Mouse (Mus musculus) neural tube, embryonic 14.5 days (tissue): Measurements from ENCODE around the gene Ryr2. TPM values are rescaled to one million over a fixed set of nuclear protein-coding genes. Genes with fewer than 3 reads are reported as not detected.

Experiments used
- ATAC-seq: fragments of 200-750 bp; cut with Nextera tagmentation; 2 replicates; pipeline ENCODE4 v1.8.0; 2017; ENCODE audit warnings: low read depth, mild to moderate bottlenecking, moderate TSS enrichment, moderate library complexity
- H3K27ac ChIP-seq: fragments of 300-500 bp; sonication (generic); 2 replicates; pipeline ENCODE4 v1.5.1; 2014; ENCODE audit warnings: low read depth, mild to moderate bottlenecking, control low read depth, low read length, moderate library complexity, mixed read lengths
- H3K27me3 ChIP-seq: fragments of 300-500 bp; sonication (generic); 2 replicates; pipeline ENCODE4 v1.6.1; 2014; ENCODE audit warnings: low read length; ENCODE audit not compliant: control insufficient read depth, insufficient read depth
- H3K36me3 ChIP-seq: fragments of 300-500 bp; sonication (generic); 2 replicates; pipeline ENCODE4 v1.6.1; 2014; ENCODE audit warnings: low read length, mixed read lengths; ENCODE audit not compliant: control insufficient read depth, insufficient read depth
- H3K4me1 ChIP-seq: fragments of 300-500 bp; sonication (generic); 2 replicates; pipeline ENCODE4 v1.6.1; 2014; ENCODE audit warnings: low read length; ENCODE audit not compliant: control insufficient read depth, insufficient read depth
- H3K4me2 ChIP-seq: fragments of 300-500 bp; sonication (generic); 2 replicates; pipeline ENCODE4 v1.6.1; 2014; ENCODE audit warnings: mild to moderate bottlenecking, low read depth, low read length, control low read depth
- H3K4me3 ChIP-seq: fragments of 300-500 bp; sonication (generic); 2 replicates; pipeline ENCODE4 v1.5.1; 2014; ENCODE audit warnings: low read depth, low read length, control low read depth, mixed read lengths
- H3K9ac ChIP-seq: fragments of 300-500 bp; sonication (generic); replicated peaks from 2 replicates; pipeline ENCODE4 v1.6.1; 2014; ENCODE audit warnings: low read depth, mild to moderate bottlenecking, control low read depth, low read length, mixed read lengths
- H3K9me3 ChIP-seq: fragments of 300-500 bp; sonication (generic); 2 replicates; pipeline ENCODE4 v1.6.1; 2016; ENCODE audit warnings: low read length; ENCODE audit not compliant: control insufficient read depth
- WGBS: fragments of 180-500 bp; shearing (Covaris S2); extraction: QIAGEN DNeasy Blood & Tissue Kit; methylation state at CpG from one replicate; pipeline ENCODE4 v1.1.7; 2014; 5-methylcytosine and 5-hydroxymethylcytosine counted together
- polyA plus RNA-seq: library from polyadenylated mRNA; unstranded; fragments of >200 nt; fragmentation: Nextera tagmentation; extraction: Ambion mirVana; gene quantifications from 2 replicates; pipeline ENCODE4 v1.2.1, GENCODE M21; 2014

The Ryr2 gene
- polyA plus RNA-seq, 1 experiment from 2014 or later: 13.5 TPM

GRCm38 (mm10) chr13:11511540-11512177, 595.1 kb downstream of the Ryr2 start:
- no peaks in the 10 kb centered on the region for H3K36me3 ChIP-seq
- H3K4me1 ChIP-seq: no peaks in the 10 kb centered on the region
- H3K9me3 ChIP-seq: no peaks in the 10 kb centered on the region

More at GRCm38 (mm10) chr13:11511540-11512177, 595.1 kb downstream of the Ryr2 start:
- H3K27ac ChIP-seq: no peak overlapping the region
- no peak for ATAC-seq
- H3K9ac ChIP-seq: no peak overlapping the region
- 38% methylated on average over 2 of the region's 2 CpGs for WGBS
- H3K4me3 ChIP-seq: no peak overlapping the region
- H3K27me3 ChIP-seq: no peaks in the 10 kb centered on the region
- H3K4me2 ChIP-seq: no peak overlapping the region

Other genes starting within 250 kb of the Ryr2 start
- 4.0 and 7.0 TPM in 2 replicates for gene Mtr, start 151.2 kb upstream of the Ryr2 start, polyA plus RNA-seq
- gene Actn2, start 233.8 kb upstream of the Ryr2 start, polyA plus RNA-seq: 4.8 and 5.4 TPM in 2 replicates